Mouse (Mus musculus): Measurements from ENCODE around the gene Nck2.
"Not testable (repeated sequence)": the region's sequence is repeated elsewhere in the genome, so short reads cannot be mapped to it uniquely, and the experiment has no call there.

The Nck2 gene

DNA sequence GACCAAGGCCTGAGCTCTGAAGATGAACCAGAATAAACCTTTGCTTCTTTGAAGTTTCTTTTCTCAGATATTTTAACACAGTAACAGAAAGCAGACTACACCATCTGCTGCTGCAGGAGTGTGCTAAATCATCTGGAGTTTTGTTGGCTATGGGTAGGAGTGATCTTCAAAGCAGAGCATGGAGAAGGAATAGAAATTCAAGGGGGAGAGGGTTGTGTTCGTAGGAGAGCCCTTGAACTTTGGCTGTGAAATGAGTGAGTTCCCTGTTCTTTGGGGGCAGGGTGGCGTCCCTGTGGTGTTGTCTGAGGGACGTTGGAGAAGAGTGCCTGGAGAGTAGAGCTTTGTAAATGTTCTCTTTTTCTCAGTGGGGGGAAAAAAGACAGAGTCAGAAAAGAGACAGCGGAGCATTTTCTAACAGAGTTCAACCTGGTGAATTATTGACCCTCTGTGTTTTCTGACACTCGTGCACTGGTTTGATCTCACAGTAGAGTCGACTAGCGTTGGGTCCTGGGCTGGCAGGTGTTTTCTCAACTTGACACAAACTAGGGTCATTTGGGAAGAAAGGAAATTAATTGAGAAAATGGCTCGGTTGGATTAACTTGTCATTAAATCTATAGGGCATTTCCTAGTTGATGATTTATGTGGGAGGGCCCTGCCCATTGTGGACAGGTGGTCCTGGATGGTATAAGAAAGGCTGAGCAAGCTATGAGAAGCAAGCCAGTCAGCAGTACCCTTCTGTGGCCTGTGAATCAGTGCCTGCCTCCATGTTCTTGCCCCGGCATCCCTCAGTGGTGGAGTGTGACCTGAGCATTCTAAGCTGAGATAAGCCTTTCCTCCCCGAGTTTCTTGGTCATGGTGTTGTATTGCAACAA lies 57.8 kb downstream of the Nck2 start:
- no peak for DNase-seq (ENCODE audit: low spot score in 2 of 2)

DNA sequence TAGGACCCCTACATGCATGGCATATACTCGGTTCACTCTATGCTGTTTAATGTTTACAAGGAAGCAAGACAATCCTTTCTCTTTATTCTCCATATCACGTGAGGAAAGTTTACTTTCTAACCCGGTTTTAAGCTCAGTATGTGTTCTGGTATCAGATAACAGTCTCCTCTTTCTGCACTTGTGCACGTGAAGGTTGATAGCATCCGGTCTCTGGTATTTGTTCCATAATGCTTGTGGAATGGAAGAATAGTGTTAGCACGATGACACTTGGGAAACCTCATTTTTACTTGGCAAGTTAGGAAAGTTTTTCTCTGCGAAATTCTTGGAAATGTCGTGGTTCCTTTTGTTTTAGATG lies 58.4 kb downstream of the Nck2 start:
- no peak for DNase-seq (ENCODE audit: low spot score in 2 of 2)

DNA sequence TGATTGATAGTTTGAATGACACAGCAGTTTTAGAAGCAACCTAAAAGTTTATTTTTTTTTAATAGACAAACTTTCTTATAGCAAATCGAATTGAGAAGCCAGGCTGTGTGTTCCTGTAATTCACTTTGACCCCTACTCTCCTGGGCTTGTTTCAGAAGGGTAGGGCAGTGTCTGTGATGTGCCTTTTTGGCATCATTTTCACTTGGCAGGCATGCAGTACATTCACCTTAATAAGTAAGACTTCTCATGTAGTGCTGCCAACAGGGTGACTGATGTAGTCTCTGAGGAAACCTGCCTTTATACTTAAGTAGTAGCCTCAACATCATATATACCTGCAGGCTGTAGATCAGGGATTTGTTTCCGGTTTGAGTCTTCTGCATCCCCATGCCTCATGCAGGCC lies 58.9 kb downstream of the Nck2 start:
- no peak for DNase-seq (ENCODE audit: low spot score in 2 of 2)

DNA sequence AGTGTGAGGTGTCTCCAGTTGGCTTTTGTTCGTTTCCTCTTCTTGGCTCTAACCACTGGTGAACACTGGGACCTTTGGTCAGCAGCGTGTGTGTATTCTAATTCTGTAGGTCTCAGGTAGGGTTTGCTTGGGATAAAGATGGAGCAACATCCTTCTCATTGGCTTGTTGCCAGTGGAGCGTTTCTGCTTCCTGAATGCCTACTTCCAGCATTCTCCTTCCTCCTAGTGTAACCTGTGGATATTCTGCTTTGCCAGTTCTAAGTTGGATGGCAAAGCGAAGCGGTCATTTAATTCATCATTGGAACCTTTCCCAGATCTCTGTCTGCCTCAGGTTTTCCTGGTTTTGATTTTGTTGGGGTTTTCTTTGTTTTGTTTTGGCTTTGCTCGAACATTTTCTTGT lies 59.3 kb downstream of the Nck2 start:
- DNase-seq (ENCODE audit: low spot score in 2 of 2), result no peak

DNA sequence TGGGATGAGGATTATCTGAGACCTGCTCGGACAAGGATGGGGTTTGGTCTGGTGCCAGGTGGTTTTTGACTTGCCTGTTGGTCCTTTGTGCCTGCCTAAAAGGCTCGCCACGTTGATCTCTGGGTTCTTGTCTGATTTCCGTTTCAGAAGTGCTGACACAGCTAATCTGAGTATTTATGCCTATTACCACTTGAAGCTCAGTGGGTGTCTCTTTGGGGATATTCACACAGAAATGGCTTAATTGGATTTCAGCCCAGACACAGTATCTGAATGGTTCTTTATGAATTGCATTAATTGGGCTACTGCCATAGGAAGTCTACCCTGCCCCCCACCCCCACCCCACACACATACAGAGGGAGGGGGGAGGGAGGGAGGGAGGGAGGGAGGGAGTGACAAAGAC lies 59.9 kb downstream of the Nck2 start:
- DNase-seq (ENCODE audit: low spot score in 2 of 2), result no peak

DNA sequence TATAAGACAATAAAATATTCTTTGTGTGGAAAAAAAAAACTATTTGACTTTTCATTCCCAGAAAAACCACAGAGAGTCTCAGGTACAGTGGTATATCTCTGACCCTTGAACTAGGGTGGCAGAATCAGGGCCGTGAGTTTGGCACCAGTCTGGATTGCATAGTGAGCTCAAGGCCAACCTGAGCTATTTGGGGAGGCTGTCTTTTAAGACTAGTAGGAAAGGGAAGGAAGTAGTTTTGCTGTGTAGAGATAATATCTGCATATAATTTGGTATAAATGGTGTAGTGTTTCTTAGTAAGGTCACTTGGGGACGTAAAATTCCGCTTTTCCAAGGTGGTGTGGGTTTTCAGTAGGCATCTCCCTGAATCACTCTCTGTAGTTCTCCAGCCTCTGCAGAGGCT lies 62.3 kb downstream of the Nck2 start:
- DNase-seq (ENCODE audit: low spot score in 2 of 2), result no peak

DNA sequence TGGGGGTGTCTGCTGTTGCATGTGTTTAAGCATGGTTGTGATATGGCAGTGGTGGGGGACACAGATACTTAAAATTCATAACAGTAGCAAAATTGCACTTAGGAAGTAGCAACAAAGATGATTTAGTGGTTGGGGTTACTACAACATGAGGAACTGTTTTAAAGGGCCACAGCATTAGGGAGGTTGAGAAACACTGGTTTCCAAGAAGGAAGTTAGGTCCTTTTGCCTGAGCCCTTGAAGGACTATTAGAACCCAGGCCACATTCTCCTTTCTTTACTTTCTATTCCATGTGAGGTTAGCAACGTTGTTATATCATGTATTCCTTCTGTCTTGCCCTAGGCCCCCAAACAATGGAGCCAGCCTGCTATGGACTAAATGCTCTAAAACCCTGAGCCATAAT lies 63.4 kb downstream of the Nck2 start:
- no peak for DNase-seq (ENCODE audit: low spot score in 2 of 2)

DNA sequence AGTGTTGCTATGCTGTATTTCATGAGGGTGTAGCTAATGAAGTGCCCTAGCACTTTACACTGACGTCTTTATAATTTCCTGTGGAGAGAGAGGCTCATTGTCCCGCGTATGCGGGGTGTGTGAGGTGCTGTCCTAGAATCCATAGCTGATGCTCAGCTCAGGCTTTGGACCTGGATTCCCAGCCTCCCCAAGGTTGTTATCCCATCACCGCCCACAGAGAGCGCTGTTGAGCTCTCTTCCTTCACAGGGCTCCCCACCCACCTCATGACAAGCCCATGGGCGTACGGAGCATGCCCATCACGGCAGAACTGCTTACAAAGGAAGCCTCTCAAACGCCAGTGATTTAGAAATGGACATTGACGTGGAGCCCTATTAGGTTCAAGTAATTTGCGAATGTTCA lies 66.9 kb downstream of the Nck2 start:
- DNase-seq (ENCODE audit: low spot score in 2 of 2), result no peak

DNA sequence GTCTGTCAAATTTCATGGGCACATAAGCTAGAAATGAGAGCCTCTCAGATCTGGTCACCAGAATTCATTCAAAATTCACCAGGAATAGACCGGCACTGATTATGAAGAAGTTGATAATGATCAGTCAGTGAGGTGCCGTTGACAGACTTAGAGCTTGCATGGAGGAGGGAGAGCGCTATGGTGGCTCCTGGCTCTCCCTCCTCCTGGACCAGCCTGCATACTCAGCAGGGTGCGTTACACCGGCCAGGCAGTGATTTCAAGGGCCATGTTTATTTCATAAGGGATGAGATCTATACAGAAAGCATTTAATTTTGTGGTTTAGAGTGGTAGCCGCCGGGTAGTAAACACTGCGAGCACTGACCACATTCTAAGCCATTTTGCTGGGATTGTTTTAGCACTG lies 67.3 kb downstream of the Nck2 start:
- DNase-seq (ENCODE audit: low spot score in 2 of 2), result no peak

DNA sequence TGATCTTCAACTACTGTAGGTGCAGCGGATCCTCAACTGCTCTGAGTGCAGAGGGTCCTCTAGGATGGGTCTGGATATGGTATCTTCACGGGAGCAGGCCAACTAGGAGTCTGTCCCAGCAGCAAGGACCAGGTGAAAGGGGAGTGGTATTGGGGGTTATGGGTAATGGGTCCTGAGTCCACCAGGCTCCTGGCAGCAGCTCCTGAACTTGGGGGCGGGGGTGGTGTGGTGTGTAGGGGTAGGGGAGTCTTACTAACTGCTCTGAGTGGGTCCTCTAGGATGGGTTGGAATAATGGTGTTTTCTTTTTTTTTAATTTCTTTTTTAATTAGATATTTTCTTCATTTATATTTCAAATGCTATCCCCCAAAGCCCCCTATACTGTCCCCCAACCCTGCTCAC lies 73.0 kb downstream of the Nck2 start:
- no peak for DNase-seq (ENCODE audit: low spot score in 2 of 2)

DNA sequence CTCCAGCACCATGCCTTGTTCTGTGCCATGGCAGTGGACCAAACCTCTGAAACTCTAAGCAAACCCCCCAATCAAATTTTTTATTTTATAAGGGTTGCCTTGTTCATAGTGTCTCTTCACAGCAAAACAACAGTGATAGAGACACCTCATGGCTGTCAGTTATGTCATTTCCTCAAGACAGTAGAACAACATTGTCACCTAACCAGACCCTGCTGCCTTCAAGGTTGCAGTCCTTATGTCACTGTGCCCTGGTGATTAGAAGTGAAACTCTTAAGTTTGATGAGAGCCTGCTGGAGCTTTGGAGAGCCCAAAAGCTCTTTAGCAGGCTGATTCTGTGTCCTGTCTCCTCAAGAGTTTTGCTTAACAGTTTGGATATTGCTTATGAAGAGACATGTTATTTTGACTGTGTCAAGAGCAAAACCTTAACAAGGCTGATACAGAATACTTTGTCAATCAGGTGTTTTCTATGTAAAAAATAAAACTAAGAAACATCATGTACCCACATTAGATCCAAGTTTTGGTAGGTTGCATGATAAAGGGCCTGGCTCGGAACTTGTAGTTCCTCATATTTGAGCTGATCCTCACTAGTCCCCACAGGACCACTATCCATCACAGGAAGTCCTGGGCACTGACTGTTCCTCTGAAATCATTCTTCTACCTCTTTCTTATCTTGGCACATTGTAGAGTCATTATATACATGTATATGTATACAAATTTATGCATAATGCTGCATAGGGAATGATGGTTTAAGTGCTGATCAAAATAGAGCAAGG lies 76.0 kb downstream of the Nck2 start:
- no peak for DNase-seq (ENCODE audit: low spot score in 2 of 2)

DNA sequence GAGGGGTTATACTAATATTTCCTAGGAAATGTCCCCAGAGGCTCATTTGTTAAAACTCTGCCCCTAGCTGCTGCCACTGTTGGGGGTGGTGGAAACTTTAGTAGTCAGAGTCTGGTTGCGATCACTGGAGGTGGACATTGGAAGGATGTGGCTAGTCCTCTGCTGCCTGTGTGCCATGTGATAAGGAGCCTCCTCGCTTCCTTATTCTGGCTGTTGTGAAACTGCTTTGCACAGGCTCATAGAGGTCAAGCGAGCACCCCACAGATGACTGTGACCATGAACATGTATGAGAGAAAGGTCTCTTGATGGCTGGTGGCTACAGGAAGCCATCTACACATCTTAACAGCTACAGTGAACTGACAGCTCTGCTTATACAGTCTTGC lies 76.6 kb downstream of the Nck2 start:
- DNase-seq (ENCODE audit: low spot score in 2 of 2), result no peak

DNA sequence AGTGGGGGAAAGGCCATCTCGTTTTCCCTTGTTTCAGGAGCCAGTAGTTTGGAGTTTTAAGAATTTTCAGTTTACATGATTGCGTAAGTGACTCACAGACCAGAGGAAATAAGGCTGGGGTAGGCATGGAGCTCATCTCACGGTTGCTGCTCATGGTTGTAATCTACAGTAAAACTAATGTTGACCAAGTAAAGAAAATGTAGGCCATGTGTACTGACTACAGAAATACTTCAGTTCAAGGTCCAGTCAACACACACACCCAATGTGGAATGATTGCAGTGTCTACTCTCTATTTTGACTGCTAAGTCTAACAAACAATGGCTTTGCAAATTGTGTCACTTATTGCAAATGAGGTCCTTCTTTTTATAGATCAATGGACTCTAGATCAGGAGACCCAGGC lies 77.1 kb downstream of the Nck2 start:
- no peak for DNase-seq (ENCODE audit: low spot score in 2 of 2)

DNA sequence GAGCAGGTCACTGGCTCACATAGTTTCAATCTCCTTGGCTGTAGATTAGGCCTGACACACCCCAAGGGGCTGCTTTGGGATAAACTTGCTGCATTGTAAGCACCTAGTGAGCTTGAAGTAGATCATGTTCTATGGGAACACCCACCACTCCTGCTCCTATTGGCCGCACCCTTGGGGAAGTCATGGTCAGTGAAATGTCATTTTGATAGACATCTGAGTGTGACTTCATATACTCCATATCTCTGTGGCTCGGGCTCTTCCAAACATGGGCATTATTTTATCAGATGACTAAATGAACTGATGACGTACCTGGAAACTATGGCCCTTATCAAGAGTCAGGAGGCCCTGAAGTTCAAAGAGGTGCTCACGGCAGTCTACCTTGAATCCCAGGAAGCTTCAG lies 77.6 kb downstream of the Nck2 start:
- no peak for DNase-seq (ENCODE audit: low spot score in 2 of 2)

DNA sequence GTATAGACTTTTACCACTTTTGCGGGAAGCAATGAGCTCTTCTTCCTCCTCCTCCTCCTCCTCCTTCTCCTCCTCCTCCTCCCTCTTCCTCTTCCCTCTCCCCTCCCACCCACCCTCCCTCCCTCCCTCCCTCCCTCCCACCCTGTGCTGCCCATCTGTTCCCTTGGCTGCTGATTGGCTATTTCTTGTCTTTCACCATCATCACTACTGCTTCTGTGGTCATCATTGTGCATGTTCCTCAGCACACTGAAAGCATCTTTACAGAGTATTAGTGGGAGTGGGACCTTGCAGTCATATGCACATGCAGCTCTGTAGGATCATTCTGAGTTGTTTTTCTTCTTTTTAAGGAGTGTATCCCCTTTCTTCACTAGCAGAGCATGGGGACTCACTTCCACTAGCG lies 78.6 kb downstream of the Nck2 start:
- DNase-seq (ENCODE audit: low spot score in 2 of 2), result no peak

DNA sequence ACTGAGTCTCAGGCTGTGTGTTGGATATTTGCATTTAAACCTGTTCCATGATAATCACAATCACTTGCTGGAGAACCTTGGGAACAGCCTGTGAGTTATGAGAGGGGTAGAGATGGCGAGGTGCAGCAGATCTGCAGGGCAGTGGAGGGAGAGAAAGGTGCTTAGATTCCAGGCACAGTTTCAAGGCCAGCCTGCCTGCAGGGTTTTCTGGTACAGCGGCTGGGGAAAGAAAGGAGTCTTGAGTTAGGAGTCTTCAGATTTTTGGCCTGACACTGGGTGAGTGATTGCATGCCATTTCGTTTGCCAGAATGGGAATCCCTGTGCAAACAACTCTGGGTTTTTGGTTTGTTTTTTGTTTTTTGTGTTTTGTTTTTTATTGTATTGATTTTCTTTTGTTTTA lies 80.0 kb downstream of the Nck2 start:
- no peak for DNase-seq (ENCODE audit: low spot score in 2 of 2)

DNA sequence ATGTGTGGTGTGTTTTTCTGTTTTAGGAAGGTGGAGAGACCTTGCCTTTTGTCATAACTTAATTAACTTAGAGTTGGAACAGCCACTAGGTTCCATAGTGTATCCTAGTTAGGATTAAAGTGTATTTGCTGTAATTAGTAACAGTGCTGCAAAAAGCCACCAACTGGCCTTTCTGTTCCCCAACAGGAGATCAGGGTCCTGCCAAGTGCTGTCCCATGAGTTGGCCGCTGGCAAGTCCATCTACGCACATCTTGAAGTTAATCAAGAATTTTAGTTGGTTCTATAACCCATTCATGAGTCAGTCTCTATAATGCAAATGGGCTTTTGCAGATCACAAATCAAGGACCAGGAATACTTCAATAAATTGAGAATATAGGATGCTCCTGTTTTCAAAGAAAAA lies 83.9 kb downstream of the Nck2 start:
- no peak for DNase-seq (ENCODE audit: low spot score in 2 of 2)

DNA sequence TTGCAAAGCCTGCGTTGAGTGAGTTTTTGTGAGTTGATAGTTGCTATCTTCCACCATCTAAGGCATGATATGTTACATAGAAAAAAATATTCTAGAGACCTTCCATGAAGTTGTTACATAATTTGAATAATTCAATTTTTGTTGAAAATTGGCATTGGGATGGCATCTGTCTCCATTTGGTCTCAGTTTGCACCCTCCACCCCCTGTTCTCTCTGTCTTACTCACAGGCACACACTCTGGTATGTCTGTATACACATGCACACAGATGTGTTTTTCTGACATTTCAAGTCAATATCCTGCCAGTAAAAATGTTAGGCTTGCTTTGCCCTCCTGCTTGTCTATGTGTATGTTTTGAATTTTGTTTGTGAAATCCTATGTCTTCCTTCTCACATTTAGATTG lies 84.7 kb downstream of the Nck2 start:
- DNase-seq (ENCODE audit: low spot score in 2 of 2), result no peak

DNA sequence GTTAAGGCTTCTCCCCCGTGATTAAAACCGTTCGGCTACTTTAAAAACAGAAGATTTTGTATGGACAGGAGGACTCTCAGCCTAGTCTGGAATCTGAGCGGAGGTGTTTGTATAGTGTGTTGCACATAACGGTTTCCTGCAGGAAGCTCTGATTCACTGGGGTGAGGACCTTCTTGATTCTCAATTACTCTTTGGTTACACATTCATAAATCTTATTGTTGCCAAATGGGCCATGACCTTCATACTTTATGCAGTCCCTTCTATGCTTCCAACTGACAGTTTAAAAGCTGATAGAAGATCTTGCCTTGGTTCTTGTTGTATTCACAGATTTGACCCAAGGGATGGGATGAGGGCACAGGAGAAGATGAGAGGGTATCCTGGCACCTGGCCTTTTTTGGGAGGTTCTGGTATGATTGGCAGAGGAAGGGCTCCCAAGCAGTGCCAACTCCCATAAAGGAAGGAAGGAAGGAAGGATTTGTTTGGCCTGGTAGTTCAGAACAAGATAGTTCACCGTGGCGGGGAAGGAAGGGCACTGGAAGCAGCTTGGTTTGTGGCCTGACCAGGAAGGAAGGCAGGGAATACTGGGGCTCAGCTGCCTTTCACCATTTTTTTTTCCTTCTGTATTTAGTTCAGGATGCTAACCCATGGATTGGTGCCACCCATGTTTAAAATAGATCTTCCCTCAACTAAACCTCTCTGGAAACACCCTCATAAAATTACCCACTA lies 86.1 kb downstream of the Nck2 start:
- DNase-seq (ENCODE audit: low spot score in 2 of 2), result no peak

DNA sequence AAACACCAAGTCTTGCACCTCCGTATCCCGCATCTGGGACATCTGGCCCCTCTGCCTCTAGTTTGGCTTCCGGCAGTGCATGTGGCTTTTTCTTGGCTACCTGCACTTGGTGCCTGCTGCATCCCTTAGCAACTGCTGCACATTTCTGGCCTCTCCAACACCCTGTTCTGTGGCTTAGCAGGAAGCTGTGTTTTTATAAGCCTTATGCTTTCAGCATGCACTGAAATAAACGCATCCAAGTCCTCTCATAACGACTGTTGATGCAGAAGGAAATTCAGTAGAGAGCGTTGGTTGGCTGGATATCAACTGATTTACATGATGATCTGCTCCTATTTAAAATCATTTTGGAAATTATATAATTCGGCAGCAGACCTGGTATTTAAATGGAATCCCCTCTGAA lies 86.9 kb downstream of the Nck2 start:
- no peak for DNase-seq (ENCODE audit: low spot score in 2 of 2)

DNA sequence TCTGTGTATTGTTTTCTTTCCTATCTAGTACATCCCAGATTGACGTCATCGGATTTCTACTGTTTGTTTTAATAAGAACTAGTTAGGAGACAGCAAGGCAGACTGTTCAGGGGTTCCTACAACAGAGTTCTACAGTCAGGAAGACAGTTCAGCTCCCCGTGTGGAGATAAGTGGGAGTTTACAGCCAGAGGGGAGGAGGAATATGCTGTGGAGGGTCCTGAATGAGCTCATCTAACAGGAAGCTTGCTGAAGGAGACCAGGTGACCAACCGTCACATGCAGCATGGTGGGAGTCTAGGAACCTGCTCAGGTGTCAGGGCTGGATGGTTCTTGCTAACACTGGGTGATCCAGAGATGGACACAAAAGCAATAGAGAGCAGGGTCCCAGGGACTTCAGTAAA lies 87.9 kb downstream of the Nck2 start:
- DNase-seq (ENCODE audit: low spot score in 2 of 2), result no peak

DNA sequence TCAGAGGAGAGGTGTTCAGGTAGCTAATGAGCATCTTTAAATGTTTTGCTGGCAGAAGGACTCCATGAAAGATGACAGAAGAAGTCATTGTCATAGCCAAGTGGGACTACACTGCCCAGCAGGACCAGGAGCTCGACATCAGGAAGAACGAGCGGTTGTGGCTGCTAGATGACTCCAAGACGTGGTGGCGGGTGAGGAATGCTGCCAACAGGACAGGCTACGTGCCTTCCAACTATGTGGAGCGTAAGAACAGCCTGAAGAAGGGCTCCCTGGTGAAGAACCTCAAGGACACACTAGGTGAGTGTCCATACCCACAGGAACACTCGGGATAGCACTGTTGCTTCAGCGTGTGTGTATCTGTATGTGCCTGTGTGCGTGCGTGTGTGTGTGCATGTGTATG lies 89.1 kb downstream of the Nck2 start:
- DNase-seq (ENCODE audit: low spot score in 2 of 2), result not testable (repeated sequence)

All from urinary bladder, adult 18-20 months (tissue).